Mouse (Mus musculus): ENCODE results near the gene Vstm4.

DNA sequence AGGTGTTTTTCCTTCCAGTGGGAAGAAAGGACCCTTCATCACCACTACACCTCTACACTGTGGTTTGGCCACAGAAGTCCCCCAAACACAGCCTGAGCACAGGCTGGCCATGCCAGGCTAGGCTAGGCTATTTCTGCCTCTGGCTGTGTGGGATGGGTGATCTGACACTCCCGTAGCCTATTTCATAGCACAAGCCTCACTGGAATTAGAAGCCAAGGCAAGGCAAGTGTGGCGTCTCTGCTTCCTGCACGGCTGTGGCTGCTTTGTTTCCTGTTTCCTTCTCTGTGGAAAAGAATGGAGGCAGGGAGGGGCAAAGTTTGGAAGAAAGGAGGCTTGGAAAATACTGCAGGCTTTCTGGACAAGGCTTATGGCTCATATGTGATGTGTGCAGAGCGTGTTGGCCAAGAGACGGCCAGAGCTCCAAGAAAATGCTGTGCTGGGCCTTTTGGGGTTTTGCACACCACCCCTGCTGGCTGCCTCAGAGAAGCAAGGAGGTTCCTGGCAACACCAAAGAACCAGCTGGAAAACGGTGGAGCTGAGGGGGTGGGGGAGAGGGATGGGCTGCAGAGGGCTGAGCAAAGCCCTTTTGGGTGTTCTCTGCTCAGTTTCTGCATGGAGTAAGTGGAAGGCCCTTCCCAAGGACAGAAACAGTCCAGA, 28.4 kb upstream of the Vstm4 start:
- no peak for TF ChIP-seq CHD1 (IDR thresholded peaks at IDR 0.05; ENCODE audit: low read depth, low read length)
- TF ChIP-seq NELFE (IDR thresholded peaks at IDR 0.05; ENCODE audit: low read depth, low read length): no peak

Measured in CH12.LX (cell line).